Mouse (Mus musculus) hindbrain, embryonic 12.5 days (tissue): ENCODE measurements at regions not wholly inside any gene's neighbourhood (a gene's known extent, or its start where the extent isn't known, plus 50 kb on each side); places are given as distances from the start of the nearest gene placed in this dataset.

Experiments used
- ATAC-seq: fragments of 200-750 bp; cut with Nextera tagmentation; 2 replicates; pipeline ENCODE4 v1.8.0; 2017; ENCODE audit warnings: moderate TSS enrichment; ENCODE audit not compliant: low FRiP score
- H3K27ac ChIP-seq: fragments of 300-500 bp; sonication (generic); 2 replicates; pipeline ENCODE4 v1.5.1; 2016; ENCODE audit warnings: mild to moderate bottlenecking
- H3K27me3 ChIP-seq: fragments of 300-500 bp; sonication (generic); 2 replicates; pipeline ENCODE4 v1.6.1; 2016; ENCODE audit warnings: mild to moderate bottlenecking
- H3K36me3 ChIP-seq: fragments of 300-500 bp; sonication (generic); 2 replicates; pipeline ENCODE4 v1.6.1; 2016; ENCODE audit warnings: mild to moderate bottlenecking
- H3K4me1 ChIP-seq: fragments of 300-500 bp; sonication (generic); 2 replicates; pipeline ENCODE4 v1.6.1; 2016
- H3K4me2 ChIP-seq: fragments of 300-500 bp; sonication (generic); replicated peaks from 2 replicates; pipeline ENCODE4 v1.6.1; 2016; ENCODE audit warnings: mild to moderate bottlenecking
- H3K4me3 ChIP-seq: fragments of 300-500 bp; sonication (generic); 2 replicates; pipeline ENCODE4 v1.5.1; 2016; ENCODE audit warnings: mild to moderate bottlenecking
- H3K9ac ChIP-seq: fragments of 300-500 bp; sonication (generic); 2 replicates; pipeline ENCODE4 v1.6.1; 2016; ENCODE audit warnings: mild to moderate bottlenecking, moderate library complexity
- H3K9me3 ChIP-seq: fragments of 300-500 bp; sonication (generic); replicated peaks from 2 replicates; pipeline ENCODE4 v1.6.1; 2016; ENCODE audit warnings: mild to moderate bottlenecking
- WGBS: fragments of 180-500 bp; shearing (Covaris S2); methylation state at CpG from one replicate; pipeline ENCODE4 v1.1.7; 2016; 5-methylcytosine and 5-hydroxymethylcytosine counted together

DNA sequence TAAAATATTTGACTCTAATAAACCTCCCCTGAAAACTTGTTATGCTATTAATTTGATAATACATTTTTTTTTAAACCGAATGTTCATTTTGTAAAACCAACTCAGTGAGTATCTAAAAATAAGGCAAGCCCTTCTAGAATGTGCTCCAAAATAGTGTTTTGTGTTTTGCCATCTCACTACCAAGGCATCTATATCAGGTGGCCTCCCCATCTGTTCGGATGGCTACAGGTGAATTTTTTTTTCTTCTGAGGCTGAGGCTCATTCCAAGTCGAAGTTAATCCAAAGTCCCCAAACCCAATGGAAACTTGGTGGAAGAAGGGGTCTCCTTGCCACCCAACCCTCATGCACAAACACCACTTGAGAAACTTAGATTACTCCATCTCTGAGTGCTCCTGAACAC, 396.3 kb upstream of the 3110018I06Rik start:
- no peaks in the 10 kb centered on the region for H3K27me3 ChIP-seq
- no peak overlapping the region for H3K4me3 ChIP-seq
- H3K36me3 ChIP-seq = no peaks in the 10 kb centered on the region
- H3K9ac ChIP-seq = no peak overlapping the region
- no peaks in the 10 kb centered on the region for H3K4me1 ChIP-seq
- no peak overlapping the region for H3K4me2 ChIP-seq
- ATAC-seq = no peak
- H3K9me3 ChIP-seq = no peaks in the 10 kb centered on the region
- 88% methylated on average over 3 of the region's 3 CpGs for WGBS
- H3K27ac ChIP-seq = no peak overlapping the region

DNA sequence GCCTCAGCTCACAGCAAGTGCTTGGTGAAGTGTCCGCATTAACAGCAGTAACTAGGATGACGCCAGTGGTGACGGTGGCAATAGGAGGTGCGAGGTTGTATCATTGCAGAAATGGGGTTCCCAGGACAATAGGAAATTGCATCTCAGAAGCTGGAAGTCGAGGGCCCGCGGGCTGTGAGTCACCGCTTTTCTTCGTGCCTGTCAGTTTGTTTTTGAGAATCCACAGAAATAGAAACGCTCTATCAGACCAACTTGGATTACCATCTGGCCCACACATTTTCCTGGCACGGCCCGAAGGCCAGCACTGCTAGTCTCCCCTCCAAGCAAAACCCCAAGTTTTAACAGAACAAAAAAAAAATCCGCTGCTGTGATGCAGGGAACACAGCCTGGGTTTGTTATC, 395.1 kb upstream of the 3110018I06Rik start:
- Histone ChIP-seq H3K4me3 (no peak overlapping the region), H3K4me2 (no peak overlapping the region), H3K4me1 (no peaks in the 10 kb centered on the region), H3K9ac (no peak overlapping the region), H3K9me3 (no peaks in the 10 kb centered on the region), H3K27ac (no peak overlapping the region), H3K27me3 (no peaks in the 10 kb centered on the region), H3K36me3 (no peaks in the 10 kb centered on the region)
- 88% methylated on average over 13 of the region's 13 CpGs for WGBS
- ATAC-seq = no peak

DNA sequence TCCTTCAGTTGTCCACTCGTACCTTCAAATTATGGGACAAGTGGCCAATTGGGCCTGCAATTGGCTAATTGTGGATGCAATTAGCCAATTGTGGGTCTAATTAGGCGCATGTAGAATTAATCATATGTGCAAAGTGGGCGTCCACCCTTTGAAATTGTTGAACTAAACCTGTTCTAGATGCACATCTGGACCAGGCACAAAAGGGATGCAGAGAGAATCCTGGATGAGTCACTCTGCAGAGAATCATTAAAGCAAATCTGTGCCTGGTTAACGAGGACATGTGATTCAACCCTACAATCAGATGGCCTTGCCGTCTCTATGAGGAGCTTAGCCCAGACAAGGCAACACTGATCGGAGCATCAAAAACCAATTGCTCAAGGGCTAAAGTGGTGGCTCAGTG, 393.0 kb upstream of the 3110018I06Rik start:
- no peaks in the 10 kb centered on the region for H3K36me3 ChIP-seq
- H3K9ac ChIP-seq = no peak overlapping the region
- H3K4me2 ChIP-seq = no peak overlapping the region
- no peaks in the 10 kb centered on the region for H3K4me1 ChIP-seq
- H3K4me3 ChIP-seq = no peak overlapping the region
- H3K9me3 ChIP-seq = no peaks in the 10 kb centered on the region
- ATAC-seq = no peak
- no peaks in the 10 kb centered on the region; the same call in 1 of the 2 replicates for H3K27me3 ChIP-seq
- H3K27ac ChIP-seq = no peak overlapping the region
- 82% methylated on average over 6 of the region's 6 CpGs for WGBS

DNA sequence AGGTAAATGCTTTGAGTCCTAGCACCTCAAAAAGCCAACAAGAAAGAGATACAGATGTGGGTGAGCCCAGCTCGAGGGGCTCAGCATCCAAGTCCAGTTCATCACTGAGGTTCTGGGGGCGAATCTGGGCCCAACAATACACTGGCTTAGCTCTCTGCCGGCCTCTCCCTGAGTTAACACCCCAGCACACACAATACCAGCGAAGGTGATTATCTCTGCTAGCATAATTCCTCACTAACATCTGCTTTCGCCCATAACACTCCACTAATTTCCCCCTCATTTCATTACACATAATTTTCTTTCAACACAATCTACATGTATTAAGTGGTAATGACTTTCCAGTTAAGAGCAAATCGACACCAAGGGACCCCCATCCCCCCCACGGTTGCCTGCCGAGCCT, 383.9 kb upstream of the 3110018I06Rik start:
- WGBS = 53% methylated on average over 8 of the region's 8 CpGs
- H3K27ac ChIP-seq = peak overlapping the region; percentile 67; the same call in 1 of the 2 replicates
- no peak for ATAC-seq

DNA sequence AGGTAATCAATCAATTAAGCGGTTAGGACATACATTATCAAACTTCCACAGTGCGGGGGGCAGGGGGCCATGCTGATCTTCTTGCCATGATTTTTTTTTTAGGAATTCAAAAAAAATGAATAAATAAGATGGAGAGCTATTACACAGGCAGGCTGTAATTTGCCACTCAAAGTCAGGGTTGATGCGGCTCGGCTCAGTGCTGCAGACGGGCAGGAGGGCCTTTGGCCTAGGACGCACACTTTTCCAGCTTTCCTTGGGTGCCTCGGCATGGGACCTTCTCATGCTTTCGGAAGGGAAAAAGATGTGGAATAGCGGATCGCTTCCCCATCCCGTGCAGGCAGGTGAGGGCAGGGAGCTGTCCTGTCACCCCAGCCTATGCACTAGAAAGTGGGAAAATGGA, 383.4 kb upstream of the 3110018I06Rik start:
- no peaks in the 10 kb centered on the region for H3K27me3 ChIP-seq
- peak overlapping the region; percentile 67 for H3K27ac ChIP-seq
- H3K4me1 ChIP-seq = peaks cover 8% of the 10 kb centered on the region; the same call in 1 of the 2 replicates
- H3K9me3 ChIP-seq = no peaks in the 10 kb centered on the region
- 62% methylated on average over 11 of the region's 11 CpGs for WGBS
- H3K36me3 ChIP-seq = no peaks in the 10 kb centered on the region
- no peak overlapping the region for H3K9ac ChIP-seq
- no peak overlapping the region for H3K4me3 ChIP-seq
- no peak for ATAC-seq
- no peak overlapping the region for H3K4me2 ChIP-seq

More for the DNA sequence above, 383.9 kb upstream of the 3110018I06Rik start:
- Histone ChIP-seq H3K9me3 (no peaks in the 10 kb centered on the region), H3K4me2 (no peak overlapping the region), H3K27me3 (no peaks in the 10 kb centered on the region), H3K4me1 (peaks cover 8% of the 10 kb centered on the region; the same call in 1 of the 2 replicates), H3K36me3 (no peaks in the 10 kb centered on the region), H3K4me3 (no peak overlapping the region), H3K9ac (no peak overlapping the region)

DNA sequence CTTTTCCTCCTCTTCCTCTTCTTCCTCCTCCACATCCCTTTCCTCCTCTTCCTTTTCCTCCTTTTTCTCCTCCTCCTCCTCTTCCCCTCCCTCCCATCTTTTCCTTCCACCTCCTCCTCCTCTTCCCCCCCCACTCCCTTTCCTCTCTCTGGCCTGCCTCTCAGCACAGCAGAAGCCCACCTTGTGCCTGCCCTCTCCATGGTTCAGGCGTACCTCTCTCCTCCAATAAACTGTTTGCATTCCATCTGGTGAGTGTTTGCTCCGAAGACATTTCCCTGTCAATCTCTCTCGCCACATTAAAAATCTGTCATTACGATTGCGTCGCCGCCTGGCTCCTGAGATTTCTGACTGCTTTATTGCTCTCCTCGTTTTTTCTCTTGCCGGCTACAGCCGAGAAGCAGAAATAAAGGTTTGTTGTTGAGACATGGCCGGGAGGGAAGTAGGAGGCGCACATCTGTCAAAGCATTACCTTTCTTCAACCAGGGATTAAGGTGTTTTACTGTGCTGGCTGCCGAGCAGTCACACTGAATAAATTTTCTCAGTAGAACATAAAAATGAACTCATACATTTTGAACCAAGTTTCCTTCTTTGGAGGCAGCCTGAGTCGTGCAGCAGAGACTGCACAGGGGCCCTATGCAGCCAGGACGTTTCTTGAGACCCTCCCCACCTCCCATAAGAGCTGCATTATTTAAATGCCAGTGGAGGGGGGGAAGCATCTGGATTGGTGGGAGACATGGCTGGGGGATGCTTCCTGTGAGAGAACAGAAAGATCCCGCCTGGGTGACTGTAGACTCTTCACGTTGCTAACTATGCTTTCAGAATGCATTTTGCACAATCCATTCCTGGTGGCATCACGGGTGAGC, 376.3 kb upstream of the 3110018I06Rik start:
- H3K4me3 ChIP-seq = no peak overlapping the region
- no peak overlapping the region for H3K9ac ChIP-seq
- peaks cover 5% of the 10 kb centered on the region; the same call in 1 of the 2 replicates for H3K4me1 ChIP-seq
- peak overlapping the region; percentile 18; the same call in 1 of the 2 replicates for H3K27ac ChIP-seq
- H3K27me3 ChIP-seq = no peaks in the 10 kb centered on the region
- H3K4me2 ChIP-seq = peak overlapping the region; percentile 6; the same call in 1 of the 2 replicates
- H3K9me3 ChIP-seq = no peaks in the 10 kb centered on the region; the same call in 1 of the 2 replicates
- 56% methylated on average over 18 of the region's 18 CpGs for WGBS
- no peak for ATAC-seq
- no peaks in the 10 kb centered on the region for H3K36me3 ChIP-seq

DNA sequence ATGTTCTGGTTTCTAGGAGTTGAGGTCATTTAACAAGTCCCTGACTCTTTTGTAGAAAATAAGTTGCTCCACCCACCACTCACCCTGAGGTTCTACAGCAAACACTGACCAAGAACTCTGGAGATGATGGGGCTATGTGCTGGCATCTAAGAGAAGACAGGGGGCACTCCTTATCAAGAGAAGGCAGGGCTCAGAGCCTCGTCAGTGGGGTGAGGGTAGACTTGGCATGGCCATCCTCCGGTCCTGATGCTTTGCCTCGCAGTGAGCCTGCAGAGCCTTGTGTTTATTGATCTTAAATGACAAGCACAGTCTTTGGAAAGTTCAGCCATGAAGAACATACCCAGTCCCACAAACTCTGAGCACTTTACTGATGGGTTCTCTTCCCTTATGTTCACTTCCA, 370.1 kb upstream of the 3110018I06Rik start:
- Histone ChIP-seq H3K27me3 (no peaks in the 10 kb centered on the region), H3K9ac (no peak overlapping the region), H3K36me3 (no peaks in the 10 kb centered on the region), H3K9me3 (no peaks in the 10 kb centered on the region; the same call in 1 of the 2 replicates), H3K4me1 (peaks cover 5% of the 10 kb centered on the region), H3K27ac (no peak overlapping the region), H3K4me2 (no peak overlapping the region), H3K4me3 (no peak overlapping the region)
- ATAC-seq = no peak
- 87% methylated on average over 3 of the region's 3 CpGs for WGBS

DNA sequence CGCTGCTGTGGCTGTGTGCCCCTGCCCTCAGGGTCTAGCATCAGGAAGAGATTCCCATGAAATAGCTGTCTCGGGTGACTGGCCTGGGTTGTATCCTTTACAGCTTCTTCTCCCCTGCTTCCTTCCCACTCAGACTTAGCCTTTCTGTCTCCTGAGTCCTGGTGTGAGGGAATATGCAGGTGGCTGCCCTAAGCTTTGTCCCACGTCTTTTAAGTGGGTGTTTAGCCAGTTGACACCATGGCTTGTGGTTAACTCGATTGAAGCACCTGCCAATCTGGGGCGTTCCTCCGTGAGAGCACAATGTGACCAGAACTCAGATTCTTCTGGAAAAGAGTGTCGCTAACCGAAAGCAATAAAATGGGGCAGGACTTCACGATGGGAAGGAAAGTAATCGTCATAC, 369.4 kb upstream of the 3110018I06Rik start:
- Histone ChIP-seq H3K27ac (no peak overlapping the region), H3K4me3 (no peak overlapping the region), H3K9ac (no peak overlapping the region), H3K27me3 (no peaks in the 10 kb centered on the region), H3K4me2 (no peak overlapping the region), H3K36me3 (no peaks in the 10 kb centered on the region), H3K4me1 (peaks cover 5% of the 10 kb centered on the region), H3K9me3 (no peaks in the 10 kb centered on the region; the same call in 1 of the 2 replicates)
- 77% methylated on average over 10 of the region's 10 CpGs for WGBS
- ATAC-seq = no peak

DNA sequence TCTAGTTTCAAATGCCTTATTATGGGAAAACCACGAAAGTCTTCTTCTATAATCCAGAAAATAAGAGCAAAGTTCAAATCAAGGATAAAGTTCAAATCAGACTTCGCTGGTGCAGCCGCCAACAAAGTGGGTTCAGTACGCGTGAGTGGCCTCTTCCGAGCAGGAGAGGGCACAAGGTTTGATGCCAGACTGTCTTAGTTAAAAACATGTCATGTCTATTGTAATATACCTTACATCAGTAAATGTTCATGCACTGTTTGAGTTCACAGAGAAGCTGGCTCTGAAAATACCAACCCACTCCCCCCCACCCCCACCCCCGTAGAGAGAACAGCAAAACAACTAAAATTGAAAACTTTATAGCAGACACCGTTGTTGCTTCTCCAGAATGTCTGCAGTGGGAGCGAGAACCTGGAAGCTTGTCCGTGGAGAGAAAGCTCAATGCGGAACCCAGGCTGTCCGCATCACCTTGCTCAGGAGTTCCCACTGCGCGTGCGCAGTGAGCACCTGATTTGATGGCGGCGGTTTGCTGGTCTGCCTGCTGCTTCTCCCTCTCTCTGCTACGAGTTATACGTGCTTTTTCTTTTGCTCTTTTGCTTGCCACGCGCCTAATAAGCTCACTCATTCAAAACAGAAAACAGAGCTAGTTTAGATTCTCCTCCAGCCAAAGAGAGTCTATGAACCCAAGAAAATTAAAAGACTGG, 367.8 kb upstream of the 3110018I06Rik start:
- Histone ChIP-seq H3K9ac (no peak overlapping the region), H3K9me3 (no peaks in the 10 kb centered on the region), H3K27me3 (no peaks in the 10 kb centered on the region), H3K4me2 (no peak overlapping the region), H3K4me3 (no peak overlapping the region), H3K36me3 (no peaks in the 10 kb centered on the region), H3K4me1 (peaks cover 10% of the 10 kb centered on the region), H3K27ac (no peak overlapping the region)
- WGBS = 91% methylated on average over 21 of the region's 21 CpGs
- no peak for ATAC-seq

DNA sequence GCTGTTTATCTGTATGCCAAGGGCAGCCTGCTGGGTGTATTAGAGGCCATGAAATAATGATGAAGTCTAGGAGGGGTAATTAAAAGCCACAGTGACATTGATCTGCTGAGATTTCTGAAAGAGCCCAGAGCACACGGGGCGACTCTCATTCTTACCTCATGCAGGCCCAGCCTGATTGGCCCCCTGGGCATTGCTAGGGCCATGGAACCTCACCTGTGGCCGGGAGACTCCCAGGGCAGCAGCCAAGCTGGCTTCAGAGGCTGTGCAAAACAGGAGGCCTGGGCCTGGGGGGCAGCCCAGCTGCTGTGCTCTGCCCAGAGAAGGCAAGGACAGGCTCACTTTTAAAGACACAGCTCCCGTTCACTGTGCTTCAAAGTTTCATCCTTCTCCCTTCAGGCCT, 366.4 kb upstream of the 3110018I06Rik start:
- peaks cover 10% of the 10 kb centered on the region for H3K4me1 ChIP-seq
- no peak overlapping the region for H3K4me2 ChIP-seq
- H3K27ac ChIP-seq = no peak overlapping the region
- H3K36me3 ChIP-seq = no peaks in the 10 kb centered on the region
- ATAC-seq = no peak
- no peak overlapping the region for H3K4me3 ChIP-seq
- 48% methylated on average over 4 of the region's 4 CpGs for WGBS
- H3K27me3 ChIP-seq = no peaks in the 10 kb centered on the region
- no peak overlapping the region for H3K9ac ChIP-seq
- no peaks in the 10 kb centered on the region for H3K9me3 ChIP-seq

DNA sequence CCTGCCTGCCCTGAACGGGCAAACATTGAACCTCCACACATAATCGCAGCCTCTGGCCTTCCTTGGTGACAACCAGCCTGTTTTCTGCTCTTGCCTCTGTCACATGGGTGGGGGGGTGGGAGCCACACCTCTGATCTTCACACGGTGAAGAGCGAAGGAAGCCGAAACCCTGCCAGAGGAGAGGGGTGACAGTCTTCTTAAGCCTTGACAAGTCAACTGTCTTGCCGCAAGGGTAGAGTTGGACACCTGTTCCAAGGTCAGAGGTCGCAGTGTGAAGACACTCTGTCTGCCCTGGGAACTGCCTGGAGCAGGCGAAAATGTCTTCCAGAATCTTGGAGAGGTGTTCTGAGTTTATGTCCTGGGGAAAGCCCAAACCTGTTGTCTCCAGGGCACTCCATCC, 364.8 kb upstream of the 3110018I06Rik start:
- Histone ChIP-seq H3K9me3 (no peaks in the 10 kb centered on the region), H3K4me2 (no peak overlapping the region), H3K4me1 (peaks cover 10% of the 10 kb centered on the region), H3K9ac (no peak overlapping the region), H3K4me3 (no peak overlapping the region), H3K27ac (no peak overlapping the region), H3K27me3 (no peaks in the 10 kb centered on the region), H3K36me3 (no peaks in the 10 kb centered on the region)
- ATAC-seq = no peak
- 90% methylated on average over 8 of the region's 8 CpGs for WGBS

DNA sequence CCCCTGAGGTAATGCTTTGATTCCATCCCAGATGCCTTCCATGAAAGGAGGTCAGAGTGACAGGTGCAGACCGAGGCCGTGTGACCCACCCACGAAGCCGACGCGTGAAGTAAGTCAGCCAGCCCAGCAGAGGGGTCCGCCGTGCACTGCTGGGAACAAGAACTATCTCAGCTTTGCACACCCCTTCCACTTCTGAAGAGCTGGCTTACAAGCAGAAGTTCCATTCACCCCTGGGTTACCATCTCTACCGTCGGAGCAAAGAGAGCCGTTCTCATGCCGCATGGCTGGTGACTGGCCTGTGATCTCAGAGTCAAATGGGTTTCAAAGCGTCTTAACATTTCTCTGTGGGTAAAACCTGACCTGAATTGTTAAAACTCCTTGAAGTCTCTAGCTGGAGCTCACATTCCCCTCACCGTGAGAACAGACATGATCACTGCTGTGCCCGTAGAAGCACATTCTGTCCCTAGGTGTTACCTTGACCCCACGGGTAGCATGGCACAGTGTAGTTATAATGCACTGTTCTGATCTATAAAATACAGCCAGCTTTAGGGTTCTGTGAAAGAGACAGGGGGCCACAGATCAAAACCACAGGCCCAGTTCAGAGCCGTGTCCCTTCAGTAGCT, 364.1 kb upstream of the 3110018I06Rik start:
- 86% methylated on average over 17 of the region's 17 CpGs for WGBS
- H3K4me2 ChIP-seq = no peak overlapping the region
- no peaks in the 10 kb centered on the region for H3K36me3 ChIP-seq
- no peak overlapping the region for H3K4me3 ChIP-seq
- H3K4me1 ChIP-seq = peaks cover 10% of the 10 kb centered on the region
- ATAC-seq = no peak
- H3K9me3 ChIP-seq = no peaks in the 10 kb centered on the region
- H3K9ac ChIP-seq = no peak overlapping the region
- no peak overlapping the region for H3K27ac ChIP-seq
- H3K27me3 ChIP-seq = no peaks in the 10 kb centered on the region
